9 mouse cellular contexts compared by ENCODE assay signal in the genomic region with DNA sequence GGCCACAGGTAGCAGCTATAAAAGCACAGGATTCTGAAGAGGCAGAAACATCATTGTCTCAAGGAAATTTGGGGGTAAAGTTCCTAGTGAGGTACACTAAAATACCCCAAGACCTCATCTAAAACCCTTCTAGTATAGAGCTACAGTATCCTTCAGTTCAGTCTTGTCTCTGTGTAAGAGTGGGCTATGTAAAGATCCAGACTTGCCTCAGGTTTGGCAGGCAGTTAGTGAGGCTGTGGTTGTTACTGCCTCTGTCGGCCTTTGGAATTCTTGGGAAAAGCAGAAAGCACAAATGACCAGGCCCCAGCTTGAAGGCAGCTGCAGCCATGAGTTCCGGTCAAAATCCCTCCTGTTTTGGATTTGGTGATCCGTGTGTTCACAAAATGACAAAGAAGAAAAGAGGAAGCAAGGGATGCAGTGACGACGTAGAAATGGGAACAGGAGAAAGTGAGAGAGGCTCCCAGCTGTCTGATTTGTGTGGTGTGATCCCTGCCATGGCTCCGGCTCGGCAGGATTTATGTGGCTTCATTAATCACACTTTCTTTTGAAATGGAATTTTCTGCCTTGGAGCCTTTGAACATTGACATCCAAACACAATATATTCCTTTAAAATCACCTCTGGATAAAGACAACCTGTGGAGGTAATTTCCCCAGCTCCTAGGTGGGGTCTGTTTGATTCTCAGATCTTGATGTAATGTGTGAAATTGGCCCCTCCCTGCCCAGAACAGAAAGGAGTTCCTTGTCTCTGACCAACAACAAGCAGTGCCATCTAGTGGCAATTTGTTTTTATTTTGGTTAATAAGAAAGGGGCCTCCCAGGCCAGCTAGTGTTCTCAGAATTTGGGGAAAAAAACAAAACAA.
DNase-seq lines count a peak whose midpoint lies in the region; ATAC-seq and TF ChIP-seq lines count a peak whose summit lies in the region.
"Had no signal": no experiment of that assay in that cellular context is flagged by ENCODE, and none has a peak within 500 bp of the region (broad histone marks: within the 10 kb centered on the region; RNA-seq: fewer than 3 reads in every experiment).

No protein-coding gene starts in this region.

- H3K4me1 ChIP-seq in kidney, postnatal 0 days (replicated peaks; ENCODE audit: insufficient read depth, low read length), result no peaks in the 10 kb centered on the region

- peak; percentile 78 for TF ChIP-seq CTCF in kidney, postnatal 0 days (IDR thresholded peaks at IDR 0.05; ENCODE audit: low read depth)

- no peak for ATAC-seq in kidney, postnatal 0 days (replicated peaks; ENCODE audit: low FRiP score, low read depth)
- peak; percentile 69 for ATAC-seq in megakaryocyte-erythroid progenitor cell, adult 5-6 weeks (replicated peaks; ENCODE audit: low FRiP score, low TSS enrichment, poor library complexity, severe bottlenecking)

- DNase-seq in right cerebral cortex, adult 2 months (ENCODE audit: low spot score in 2 of 2), result peak; percentile 47 to 54
- DNase-seq in right cerebral cortex, postnatal 25 days, result no peak
- peak; percentile 69 for DNase-seq in cerebellum, adult 9-11 months
- peak; percentile 35 for DNase-seq in gastrocnemius, postnatal 14 days
- DNase-seq in kidney, postnatal 0 days (ENCODE audit: low spot score), result peak; percentile 89
- no peak for DNase-seq in testis, postnatal 10 days (ENCODE audit: low spot score)
- DNase-seq in urinary bladder, postnatal 4 days (ENCODE audit: low spot score in 2 of 2), result no peak

- H3K36me3 ChIP-seq in kidney, postnatal 0 days (ENCODE audit: insufficient read depth, low read length), result no peaks in the 10 kb centered on the region

- H3K4me3 ChIP-seq in kidney, postnatal 0 days (replicated peaks; ENCODE audit: low read depth, low read length), result no peak overlapping the region
- H3K4me3 ChIP-seq: myocyte had no signal

- H3K9ac ChIP-seq in kidney, postnatal 0 days (ENCODE audit: low read depth, low read length), result no peak overlapping the region

- no peak overlapping the region for H3K27ac ChIP-seq in kidney, postnatal 0 days

- peak overlapping the region; percentile 23; the same call in 1 of the 2 replicates for H3K4me2 ChIP-seq in kidney, postnatal 0 days (ENCODE audit: low read length)

- 23% methylated on average over 7 of the region's 7 CpGs for WGBS in kidney, postnatal 0 days

- intact Hi-C loops in gastrocnemius, postnatal 14 days (cut with DNase I; ENCODE audit: low total_unique reads), result no loop called here

- no peaks in the 10 kb centered on the region for H3K9me3 ChIP-seq in kidney, postnatal 0 days (replicated peaks; ENCODE audit: low read length)

- H3K27me3 ChIP-seq in kidney, postnatal 0 days (ENCODE audit: insufficient read depth, low read length), result no peaks in the 10 kb centered on the region

Comparison
In these comparisons a context has a peak if more than half of its experiments do, and no peak if none do; other contexts are left out.
1. DNase-seq: peak in right cerebral cortex, adult 2 months (2 of 2), cerebellum, adult 9-11 months (single experiment), gastrocnemius, postnatal 14 days (single experiment) and kidney, postnatal 0 days (single experiment); none in right cerebral cortex, postnatal 25 days (single experiment), testis, postnatal 10 days (single experiment) and urinary bladder, postnatal 4 days (0 of 2).